Mouse (Mus musculus): ENCODE measurements around the gene Sdsl.

The Sdsl gene

GRCm38 (mm10) chr5:120426572-120426971, 46.0 kb downstream of the Sdsl start:
- DNase-seq = no peak

- no peak for DNase-seq
Measured at GRCm38 (mm10) chr5:120425711-120426110, 46.9 kb downstream of the Sdsl start.

- no peak for DNase-seq
Measured at GRCm38 (mm10) chr5:120424657-120425056, 48.0 kb downstream of the Sdsl start.

GRCm38 (mm10) chr5:120424039-120424438, 48.6 kb downstream of the Sdsl start:
- DNase-seq = peak; percentile 62 to 63

GRCm38 (mm10) chr5:120420106-120420505, 52.5 kb downstream of the Sdsl start:
- DNase-seq = no peak

- DNase-seq = no peak
Measured at GRCm38 (mm10) chr5:120413436-120413835, 59.2 kb downstream of the Sdsl start.

- no peak for DNase-seq
Measured at GRCm38 (mm10) chr5:120409385-120410378, 62.9 kb downstream of the Sdsl start.

- no peak for DNase-seq
Measured at GRCm38 (mm10) chr5:120408933-120409332, 63.7 kb downstream of the Sdsl start.

All from thymus, postnatal 36 days (tissue).